Mouse (Mus musculus): Measurements from ENCODE around the gene Mthfd1. TPM values are rescaled to one million over a fixed set of nuclear protein-coding genes. Genes with fewer than 3 reads are reported as not detected.

Mthfd1 gene
- total RNA-seq, 2 experiments from 2014 or later = 42.3 to 46.1 TPM

GRCm38 (mm10) chr12:76261556-76261955 lies 6.5 kb downstream of the Mthfd1 start:
- ATAC-seq (replicated peaks; ENCODE audit: low FRiP score, poor library complexity, severe bottlenecking) = no peak

- no peak for ATAC-seq (replicated peaks; ENCODE audit: low FRiP score, poor library complexity, severe bottlenecking)
These were observed 7.8 kb downstream of the Mthfd1 start for GRCm38 (mm10) chr12:76262918-76263317.

- no peak for ATAC-seq (replicated peaks; ENCODE audit: low FRiP score, poor library complexity, severe bottlenecking)
These were observed 8.8 kb downstream of the Mthfd1 start for GRCm38 (mm10) chr12:76263876-76264275.

GRCm38 (mm10) chr12:76264325-76264965 lies 9.3 kb downstream of the Mthfd1 start:
- ATAC-seq (replicated peaks; ENCODE audit: low FRiP score, poor library complexity, severe bottlenecking) = no peak

GRCm38 (mm10) chr12:76265001-76265400 lies 9.9 kb downstream of the Mthfd1 start:
- ATAC-seq (replicated peaks; ENCODE audit: low FRiP score, poor library complexity, severe bottlenecking) = no peak

GRCm38 (mm10) chr12:76266875-76267274 lies 11.8 kb downstream of the Mthfd1 start:
- ATAC-seq (replicated peaks; ENCODE audit: low FRiP score, poor library complexity, severe bottlenecking) = peak; percentile 83

GRCm38 (mm10) chr12:76268686-76269085 lies 13.6 kb downstream of the Mthfd1 start:
- no peak for ATAC-seq (replicated peaks; ENCODE audit: low FRiP score, poor library complexity, severe bottlenecking)

- ATAC-seq (replicated peaks; ENCODE audit: low FRiP score, poor library complexity, severe bottlenecking) = no peak
These were observed 14.1 kb downstream of the Mthfd1 start for GRCm38 (mm10) chr12:76269196-76269595.

GRCm38 (mm10) chr12:76271516-76271915 lies 16.4 kb downstream of the Mthfd1 start:
- ATAC-seq (replicated peaks; ENCODE audit: low FRiP score, poor library complexity, severe bottlenecking) = no peak

- ATAC-seq (replicated peaks; ENCODE audit: low FRiP score, poor library complexity, severe bottlenecking) = no peak
These were observed 17.8 kb downstream of the Mthfd1 start for GRCm38 (mm10) chr12:76272610-76273524.

GRCm38 (mm10) chr12:76278209-76278608 lies 23.1 kb downstream of the Mthfd1 start:
- no peak for ATAC-seq (replicated peaks; ENCODE audit: low FRiP score, poor library complexity, severe bottlenecking)

- ATAC-seq (replicated peaks; ENCODE audit: low FRiP score, poor library complexity, severe bottlenecking) = no peak
These were observed 25.5 kb downstream of the Mthfd1 start for GRCm38 (mm10) chr12:76280556-76280955.

GRCm38 (mm10) chr12:76281111-76281660 lies 26.1 kb downstream of the Mthfd1 start:
- ATAC-seq (replicated peaks; ENCODE audit: low FRiP score, poor library complexity, severe bottlenecking) = no peak

GRCm38 (mm10) chr12:76282132-76282531 lies 27.0 kb downstream of the Mthfd1 start:
- no peak for ATAC-seq (replicated peaks; ENCODE audit: low FRiP score, poor library complexity, severe bottlenecking)

GRCm38 (mm10) chr12:76282532-76283173 lies 27.6 kb downstream of the Mthfd1 start:
- no peak for ATAC-seq (replicated peaks; ENCODE audit: low FRiP score, poor library complexity, severe bottlenecking)

- ATAC-seq (replicated peaks; ENCODE audit: low FRiP score, poor library complexity, severe bottlenecking) = no peak
These were observed 30.3 kb downstream of the Mthfd1 start for GRCm38 (mm10) chr12:76285418-76285817.

GRCm38 (mm10) chr12:76287986-76288385 lies 32.9 kb downstream of the Mthfd1 start:
- no peak for ATAC-seq (replicated peaks; ENCODE audit: low FRiP score, poor library complexity, severe bottlenecking)

GRCm38 (mm10) chr12:76288494-76288893 lies 33.4 kb downstream of the Mthfd1 start:
- no peak for ATAC-seq (replicated peaks; ENCODE audit: low FRiP score, poor library complexity, severe bottlenecking)

GRCm38 (mm10) chr12:76289428-76289827 lies 34.3 kb downstream of the Mthfd1 start:
- no peak for ATAC-seq (replicated peaks; ENCODE audit: low FRiP score, poor library complexity, severe bottlenecking)

GRCm38 (mm10) chr12:76290271-76290670 lies 35.2 kb downstream of the Mthfd1 start:
- no peak for ATAC-seq (replicated peaks; ENCODE audit: low FRiP score, poor library complexity, severe bottlenecking)

All from erythroblast, adult 5-6 weeks (primary cell).